Mouse (Mus musculus) midbrain, embryonic 10.5 days (tissue): ENCODE results near the gene Ccnb1. TPM values are rescaled to one million over a fixed set of nuclear protein-coding genes. Genes with fewer than 3 reads are reported as not detected.
"Not testable (repeated sequence)": the region's sequence is repeated elsewhere in the genome, so short reads cannot be mapped to it uniquely, and the experiment has no call there.

Source experiments
- DNase-seq: peaks from one replicate; pipeline ENCODE4 v3.0.0-alpha.2; 2017; ENCODE audit warnings: low spot score
- H3K27ac ChIP-seq: fragments of 300-500 bp; sonication (generic); replicated peaks from 2 replicates; pipeline ENCODE4 v1.5.1; 2016; ENCODE audit warnings: mild to moderate bottlenecking
- H3K27me3 ChIP-seq: fragments of 300-500 bp; sonication (generic); 2 replicates; pipeline ENCODE4 v1.6.1; 2016; ENCODE audit warnings: low read depth, mild to moderate bottlenecking; ENCODE audit not compliant: poor library complexity, severe bottlenecking
- H3K36me3 ChIP-seq: fragments of 300-500 bp; sonication (generic); 2 replicates; pipeline ENCODE4 v1.6.1; 2016; ENCODE audit warnings: mild to moderate bottlenecking, moderate library complexity
- H3K4me1 ChIP-seq: fragments of 300-500 bp; sonication (generic); 2 replicates; pipeline ENCODE4 v1.6.1; 2016
- H3K4me3 ChIP-seq: fragments of 300-500 bp; sonication (generic); 2 replicates; pipeline ENCODE4 v1.5.1; 2016; ENCODE audit warnings: mild to moderate bottlenecking, moderate library complexity
- H3K9me3 ChIP-seq: fragments of 300-500 bp; sonication (generic); replicated peaks from 2 replicates; pipeline ENCODE4 v1.6.1; 2016; ENCODE audit warnings: mild to moderate bottlenecking
- WGBS: fragments of 180-500 bp; shearing (Covaris S2); methylation state at CpG from one replicate; pipeline ENCODE4 v1.1.7; 2016; 5-methylcytosine and 5-hydroxymethylcytosine counted together
- polyA plus RNA-seq: library from polyadenylated mRNA; unstranded; fragments of >200 nt; fragmentation: Nextera tagmentation; extraction: Ambion mirVana; gene quantifications from 2 replicates; pipeline ENCODE4 v1.2.1, GENCODE M21; 2016

Ccnb1 gene
- polyA plus RNA-seq, 1 experiment from 2014 or later, result 479 TPM

DNA sequence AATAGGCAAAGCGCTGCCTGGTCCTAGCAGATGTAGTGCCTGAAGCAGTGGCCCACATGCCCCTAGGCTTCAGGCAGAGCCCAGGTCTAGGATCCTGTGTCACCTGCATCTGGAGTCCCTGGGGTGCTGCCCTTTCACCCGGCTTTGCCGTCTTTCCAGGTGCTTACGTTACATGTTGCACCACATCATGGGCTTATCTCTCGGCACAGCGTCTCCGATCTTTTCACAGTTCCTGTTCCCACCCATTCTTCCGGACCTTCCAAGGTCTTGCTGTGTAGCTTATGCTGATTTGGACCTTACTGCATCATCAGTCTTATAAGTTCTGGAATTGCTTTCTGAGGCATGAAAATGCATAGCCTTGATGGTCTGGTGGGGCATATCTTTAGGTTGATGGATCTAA lies 33.8 kb downstream of the Ccnb1 start:
- H3K36me3 ChIP-seq, result no peaks in the 10 kb centered on the region
- H3K4me1 ChIP-seq, result no peaks in the 10 kb centered on the region
- no peak overlapping the region for H3K27ac ChIP-seq
- no peaks in the 10 kb centered on the region for H3K27me3 ChIP-seq
- DNase-seq, result no peak
- no peaks in the 10 kb centered on the region for H3K9me3 ChIP-seq
- no peak overlapping the region for H3K4me3 ChIP-seq
- 88% methylated on average over 8 of the region's 8 CpGs for WGBS

DNA sequence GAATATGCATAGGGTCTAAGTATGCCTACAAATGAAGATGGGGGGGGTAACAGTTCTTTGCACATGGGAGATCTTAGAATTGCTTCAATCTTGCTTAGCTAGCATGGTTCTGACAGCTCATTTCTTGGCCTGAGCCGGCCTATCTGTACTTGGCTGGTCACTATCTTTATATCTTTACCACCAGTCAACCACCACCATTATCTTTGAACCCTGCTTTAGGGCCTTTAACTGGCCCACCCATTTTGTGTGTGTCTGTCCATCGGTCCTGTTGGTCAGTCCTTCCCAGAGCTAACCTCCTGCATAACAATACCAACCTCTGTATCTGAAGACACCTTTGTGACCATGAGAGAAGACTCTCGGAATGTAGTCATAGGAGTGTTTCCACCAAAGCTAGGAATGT lies 35.0 kb downstream of the Ccnb1 start:
- Histone ChIP-seq H3K9me3 (no peaks in the 10 kb centered on the region), H3K36me3 (no peaks in the 10 kb centered on the region), H3K4me1 (no peaks in the 10 kb centered on the region), H3K27ac (no peak overlapping the region), H3K4me3 (no peak overlapping the region), H3K27me3 (no peaks in the 10 kb centered on the region)
- WGBS, result 85% methylated on average over 3 of the region's 3 CpGs
- no peak for DNase-seq

DNA sequence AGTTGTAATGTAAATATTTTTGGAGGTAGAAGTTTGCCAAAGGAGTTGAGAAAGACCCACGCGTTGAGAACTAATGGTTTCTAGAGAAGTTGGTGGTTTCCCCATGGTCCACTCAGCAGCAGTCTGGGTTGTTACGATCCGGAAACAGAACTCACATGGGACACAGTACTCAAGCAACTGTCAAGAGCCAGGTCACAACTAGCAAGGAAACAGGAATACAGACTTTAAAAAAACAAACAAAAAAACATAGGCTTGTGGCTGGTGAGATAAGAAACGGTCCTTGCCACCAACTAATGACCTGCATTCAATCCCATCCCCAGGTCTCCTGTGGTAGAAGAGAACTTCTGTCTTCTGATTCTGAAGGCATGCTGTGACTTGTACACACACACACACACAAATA lies 35.6 kb downstream of the Ccnb1 start:
- H3K4me3 ChIP-seq, result no peak overlapping the region
- DNase-seq, result no peak
- WGBS, result 84% methylated on average over 5 of the region's 5 CpGs
- no peaks in the 10 kb centered on the region for H3K4me1 ChIP-seq
- no peak overlapping the region for H3K27ac ChIP-seq
- no peaks in the 10 kb centered on the region for H3K27me3 ChIP-seq
- no peaks in the 10 kb centered on the region for H3K9me3 ChIP-seq
- no peaks in the 10 kb centered on the region for H3K36me3 ChIP-seq

DNA sequence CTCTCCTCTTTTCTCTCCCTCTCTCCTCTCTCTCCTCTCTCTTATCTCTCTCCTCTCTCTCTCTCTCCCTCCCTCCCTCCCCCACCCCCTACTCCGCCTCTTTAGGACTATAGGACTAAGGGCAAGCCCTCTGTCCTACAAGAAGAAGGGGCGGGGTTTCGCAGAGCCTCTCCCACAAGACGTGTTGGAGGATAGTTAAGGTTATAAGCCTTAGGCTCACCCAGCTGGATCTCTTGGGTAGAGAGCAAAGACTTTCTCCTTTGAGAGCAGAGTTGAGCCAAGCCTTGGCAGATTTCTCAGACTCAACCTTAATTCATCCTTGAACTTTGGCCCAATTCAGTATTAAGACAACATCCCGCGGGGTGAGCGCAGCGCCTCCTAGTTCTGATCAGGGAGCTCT lies 37.7 kb downstream of the Ccnb1 start:
- Histone ChIP-seq H3K4me3 (no peak overlapping the region), H3K27me3 (no peaks in the 10 kb centered on the region), H3K9me3 (no peaks in the 10 kb centered on the region), H3K4me1 (peaks cover 5% of the 10 kb centered on the region), H3K27ac (no peak overlapping the region), H3K36me3 (no peaks in the 10 kb centered on the region)
- WGBS, result 48% methylated on average over 8 of the region's 8 CpGs
- no peak for DNase-seq

DNA sequence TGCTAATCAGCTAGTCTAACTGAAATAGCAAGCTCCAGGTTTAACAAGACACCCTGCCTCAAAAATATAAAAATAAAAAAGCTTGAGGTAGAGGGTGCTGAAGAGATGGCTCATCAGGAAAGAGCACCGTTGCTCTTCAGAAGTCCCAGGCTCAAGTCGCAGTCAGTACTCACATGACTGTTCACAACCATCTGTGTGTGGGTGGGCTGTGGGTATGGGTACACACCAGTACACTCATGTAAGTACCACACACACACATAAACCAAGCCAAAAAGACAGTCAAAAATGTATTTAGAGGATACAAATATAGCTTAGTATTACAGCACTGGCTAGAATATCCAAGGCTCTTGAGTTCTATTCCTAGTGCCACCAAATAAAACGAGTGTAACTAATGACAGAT lies 40.3 kb downstream of the Ccnb1 start:
- peaks cover 12% of the 10 kb centered on the region for H3K4me1 ChIP-seq
- 92% methylated on average over 3 of the region's 3 CpGs for WGBS

DNA sequence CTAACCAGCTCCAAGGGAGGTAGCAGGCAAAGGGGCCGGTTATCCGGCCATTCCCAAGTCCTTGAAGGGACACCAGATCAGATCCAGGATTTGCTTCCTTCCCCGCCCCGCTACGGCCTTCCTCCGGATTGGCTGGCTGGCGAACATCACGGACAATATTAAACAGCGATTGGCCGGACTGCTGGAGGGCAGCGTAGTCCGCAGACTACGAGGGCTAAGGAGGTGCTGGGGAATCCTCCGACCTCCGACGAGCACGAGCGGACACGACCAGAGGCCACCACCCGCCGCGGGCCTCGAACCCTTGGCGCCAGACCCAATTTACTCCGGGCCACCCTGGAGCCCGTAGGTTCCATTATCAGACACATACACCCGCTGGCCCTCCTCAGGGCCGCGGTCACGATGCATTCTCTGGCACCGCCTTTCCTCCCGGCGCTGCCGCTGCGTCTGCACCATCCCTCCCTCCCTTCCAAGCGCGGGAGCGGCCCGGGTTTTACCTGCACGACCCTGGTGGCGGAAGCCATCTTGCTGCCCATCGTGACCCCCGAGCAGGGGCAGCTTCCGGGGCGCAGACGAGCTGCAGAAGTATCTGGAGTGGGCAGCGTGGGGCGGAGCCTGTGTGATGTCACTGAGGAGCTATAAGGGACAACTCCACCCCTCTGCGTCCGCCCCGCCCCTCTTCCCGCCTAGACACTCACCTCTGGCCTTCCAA lies 42.2 kb downstream of the Ccnb1 start, which contains the start of gene Mrps36:
Gene Mrps36, minus strand, starts transcription at position 624 of the 709 bp plus-strand sequence.
- peaks cover 4% of the 10 kb centered on the region; the same call in 1 of the 2 replicates for H3K36me3 ChIP-seq
- under 1% methylated on average over 52 of the region's 52 CpGs for WGBS
- H3K27ac ChIP-seq, result peak within 1 kb of the TSS; percentile 97

More for the DNA sequence above, 40.3 kb downstream of the Ccnb1 start:
- Histone ChIP-seq H3K9me3 (no peaks in the 10 kb centered on the region), H3K27ac (no peak overlapping the region), H3K4me3 (no peak overlapping the region), H3K27me3 (no peaks in the 10 kb centered on the region), H3K36me3 (no peaks in the 10 kb centered on the region)
- no peak for DNase-seq

DNA sequence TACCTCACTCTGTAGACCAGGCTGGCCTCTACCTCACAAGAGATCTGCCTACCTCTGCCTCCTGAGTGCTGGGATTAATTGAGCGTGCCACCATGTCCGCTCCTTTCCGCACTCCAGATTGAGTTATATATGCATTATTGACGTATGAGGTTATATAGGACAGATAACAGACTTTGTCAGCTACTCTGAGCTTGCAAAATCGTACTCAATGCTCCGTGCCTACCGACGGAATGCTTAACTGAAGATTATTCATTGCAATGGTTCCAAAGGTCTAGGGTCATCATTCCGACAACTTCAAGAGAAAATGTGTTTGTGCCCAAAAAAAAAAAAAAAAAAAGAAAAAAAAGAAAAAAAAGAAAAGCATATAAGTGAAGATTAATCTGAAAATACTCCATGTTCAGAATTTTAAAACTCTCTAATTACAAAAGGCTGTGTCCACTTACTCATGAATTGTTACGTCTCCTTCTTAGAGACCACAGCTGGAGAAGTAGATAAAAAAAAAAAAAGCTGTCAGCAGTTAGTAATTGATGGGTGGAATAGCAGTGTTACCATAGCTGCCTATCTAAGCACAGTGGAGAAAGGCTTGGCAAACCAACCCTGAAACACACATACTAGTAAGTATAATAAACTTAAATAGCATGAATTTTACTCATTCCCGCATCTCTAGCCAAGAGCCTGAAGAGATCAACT lies 42.9 kb downstream of the Ccnb1 start:
- 69% methylated on average over 11 of the region's 11 CpGs for WGBS
- DNase-seq, result no peak
- Histone ChIP-seq H3K4me3 (peak overlapping the region; percentile 88), H3K36me3 (peaks cover 7% of the 10 kb centered on the region), H3K9me3 (no peaks in the 10 kb centered on the region), H3K27me3 (no peaks in the 10 kb centered on the region), H3K27ac (peak overlapping the region; percentile 97), H3K4me1 (peaks cover 12% of the 10 kb centered on the region)

More for the DNA sequence above, 42.2 kb downstream of the Ccnb1 start, which contains the start of gene Mrps36:
- no peaks in the 10 kb centered on the region for H3K27me3 ChIP-seq
- H3K9me3 ChIP-seq, result no peaks in the 10 kb centered on the region
- H3K4me3 ChIP-seq, result peak within 1 kb of the TSS; percentile 88
- DNase-seq, result peak; percentile 94
- H3K4me1 ChIP-seq, result peaks cover 12% of the 10 kb centered on the region

DNA sequence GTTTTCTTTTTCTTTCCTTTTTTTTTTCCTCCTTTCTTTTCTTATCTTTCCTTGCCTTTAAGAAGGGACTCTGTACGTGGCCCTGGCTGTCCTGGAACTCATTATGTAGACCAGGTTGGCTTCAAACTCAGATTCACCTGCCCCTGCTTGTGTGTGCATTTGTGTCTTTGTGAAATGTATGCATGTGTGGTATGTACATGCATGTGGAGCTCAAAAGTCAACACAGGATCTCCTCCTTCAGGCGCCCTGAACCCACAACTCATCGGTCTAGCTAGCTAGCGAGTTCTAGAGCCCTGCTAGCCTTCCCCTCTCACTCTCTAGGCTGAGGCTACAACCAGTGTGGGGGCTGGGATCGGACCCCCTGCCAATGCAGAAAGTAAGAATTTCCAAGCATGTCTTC lies 43.5 kb downstream of the Ccnb1 start:
- Histone ChIP-seq H3K4me1 (peaks cover 12% of the 10 kb centered on the region), H3K27ac (no peak overlapping the region), H3K27me3 (no peaks in the 10 kb centered on the region), H3K9me3 (no peaks in the 10 kb centered on the region), H3K36me3 (peaks cover 14% of the 10 kb centered on the region), H3K4me3 (no peak overlapping the region)
- no peak for DNase-seq
- WGBS, result 89% methylated on average over 5 of the region's 5 CpGs

DNA sequence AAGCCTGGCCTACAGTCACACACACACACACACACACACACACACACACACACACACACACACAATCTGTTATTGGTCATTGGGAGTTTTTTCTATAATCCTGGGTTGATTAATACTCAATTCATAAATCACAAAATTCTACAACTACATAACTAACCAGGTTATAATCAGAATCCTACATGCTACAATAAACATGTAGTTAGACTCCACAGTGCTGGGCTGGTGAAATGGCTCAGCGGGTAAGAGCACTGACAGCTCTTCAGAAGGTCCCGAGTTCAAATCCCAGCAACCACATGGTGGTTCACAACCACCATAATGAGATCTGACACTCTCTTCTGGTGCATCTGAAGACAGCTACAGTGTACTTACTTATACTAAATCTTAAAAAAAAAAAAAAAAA lies 53.6 kb downstream of the Ccnb1 start:
- Histone ChIP-seq H3K27me3 (no peaks in the 10 kb centered on the region), H3K4me3 (no peak overlapping the region), H3K36me3 (peaks cover 43% of the 10 kb centered on the region), H3K9me3 (no peaks in the 10 kb centered on the region), H3K27ac (no peak overlapping the region), H3K4me1 (peaks cover 16% of the 10 kb centered on the region)
- DNase-seq, result no peak
- 90% methylated on average over 2 of the region's 2 CpGs for WGBS

DNA sequence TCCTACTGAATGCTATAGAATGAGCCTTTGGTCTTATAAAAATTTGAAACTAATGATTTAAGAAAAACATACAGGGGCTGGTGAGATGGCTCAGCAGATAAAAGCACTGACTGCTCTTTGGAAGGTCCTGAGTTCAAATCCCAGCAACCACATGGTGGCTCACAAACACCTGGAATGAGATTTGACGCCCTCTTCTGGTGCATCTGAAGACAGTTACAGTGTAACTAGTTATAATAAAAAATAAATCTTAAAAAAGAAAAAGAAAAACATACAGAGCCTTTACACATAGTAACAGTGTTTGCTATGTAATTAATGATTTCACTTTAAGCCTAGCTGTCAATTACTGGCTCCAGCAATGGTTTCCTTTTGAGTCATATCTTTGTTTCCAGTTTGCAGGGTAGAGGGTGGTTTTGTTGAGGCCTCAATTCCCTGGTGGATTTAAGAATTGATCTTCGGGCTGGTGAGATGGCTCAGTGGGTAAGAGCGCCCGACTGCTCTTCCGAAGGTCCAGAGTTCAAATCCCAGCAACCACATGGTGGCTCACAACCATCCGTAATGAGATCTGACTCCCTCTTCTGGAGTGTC lies 54.8 kb downstream of the Ccnb1 start:
- Histone ChIP-seq H3K36me3 (peaks cover 47% of the 10 kb centered on the region), H3K4me3 (peak overlapping the region; percentile 93), H3K27ac (peak overlapping the region; percentile 93), H3K4me1 (peaks cover 16% of the 10 kb centered on the region)
- 92% methylated on average over 6 of the region's 6 CpGs for WGBS
- not testable (repeated sequence) for H3K27me3 ChIP-seq, H3K9me3 ChIP-seq, DNase-seq

DNA sequence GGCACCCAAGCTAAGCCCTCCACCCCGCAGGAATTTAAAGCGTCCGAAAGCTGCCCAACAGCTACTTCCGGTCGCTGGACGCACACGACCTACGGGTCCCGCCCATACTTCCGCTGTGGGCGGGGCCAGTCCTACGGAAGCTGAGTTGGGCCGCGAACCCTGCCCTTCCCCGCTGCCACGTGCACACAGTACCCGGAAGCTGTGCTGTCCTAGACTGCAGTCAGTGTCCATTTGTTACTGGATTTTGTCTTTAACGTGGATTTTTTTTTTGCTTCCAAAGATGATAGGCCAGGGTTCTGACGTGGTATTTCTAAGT lies 55.6 kb downstream of the Ccnb1 start, which contains the start of gene Cdk7:
Gene Cdk7, minus strand, starts transcription at position 79 of the 316 bp plus-strand sequence.
- Histone ChIP-seq H3K27me3 (no peaks in the 10 kb centered on the region), H3K9me3 (no peaks in the 10 kb centered on the region), H3K4me3 (peak within 1 kb of the TSS; percentile 93), H3K36me3 (peaks cover 48% of the 10 kb centered on the region), H3K27ac (peak within 1 kb of the TSS; percentile 93), H3K4me1 (peaks cover 16% of the 10 kb centered on the region)
- DNase-seq, result peak; percentile 93
- whole genome bisulfite sequencing, result under 1% methylated on average over 19 of the region's 19 CpGs

DNA sequence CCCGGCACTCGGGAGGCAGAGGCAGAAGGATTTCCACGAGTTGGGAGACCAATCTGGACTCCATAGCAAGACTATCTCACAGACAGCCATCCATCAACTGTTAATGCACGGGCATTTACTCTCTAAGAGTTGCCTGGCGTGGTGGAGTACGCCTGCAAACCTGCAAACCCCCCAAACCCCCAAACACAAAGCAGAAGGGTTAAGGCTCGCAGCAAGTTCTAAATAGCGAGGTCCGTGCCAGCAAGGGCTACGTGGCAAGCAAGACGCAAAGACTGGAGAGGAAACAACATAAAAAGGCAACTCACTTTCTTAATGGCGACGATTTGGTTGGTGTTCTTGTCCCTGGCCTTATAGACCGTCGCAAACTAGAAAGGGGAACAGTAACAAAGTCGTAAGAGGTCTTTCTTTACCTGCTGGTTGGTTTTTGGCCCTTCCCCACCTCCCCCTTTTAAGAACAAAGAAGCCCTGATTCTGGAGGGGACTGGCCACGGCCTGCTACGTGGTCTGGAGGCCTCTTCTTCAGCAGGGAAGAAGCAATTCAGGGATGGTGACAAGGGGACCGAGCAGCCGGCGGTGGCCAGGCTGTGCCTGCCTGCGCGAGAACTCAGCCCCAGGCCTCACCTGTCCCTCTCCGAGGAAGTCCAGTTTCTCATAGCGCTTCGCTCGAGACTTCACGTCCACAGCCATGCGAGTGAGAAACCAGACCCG lies 56.1 kb downstream of the Ccnb1 start:
- 2% methylated on average over 30 of the region's 30 CpGs for WGBS
- Histone ChIP-seq H3K36me3 (peaks cover 47% of the 10 kb centered on the region), H3K4me1 (peaks cover 16% of the 10 kb centered on the region), H3K27ac (peak overlapping the region; percentile 93), H3K4me3 (peak overlapping the region; percentile 93), H3K27me3 (no peaks in the 10 kb centered on the region), H3K9me3 (no peaks in the 10 kb centered on the region)
- DNase-seq, result no peak
